Mouse (Mus musculus) right cerebral cortex, postnatal 14 days (tissue): ENCODE results near the gene 9630041A04Rik.
A peak's percentile ranks its signal among the peaks of the same experiment; 100 is the strongest.

Source experiments
- DNase-seq: peaks from one replicate; pipeline ENCODE4 v3.0.0; 2022

Gene 9630041A04Rik

GRCm38 (mm10) chr9:101861596-101862471, at the start of gene 9630041A04Rik:
9630041A04Rik (plus strand) TSS chr9:101861841.
- DNase-seq, result no peak

- DNase-seq, result no peak
Measured at GRCm38 (mm10) chr9:101823896-101824295, 37.7 kb upstream of the 9630041A04Rik start.

GRCm38 (mm10) chr9:101825626-101826025, 36.0 kb upstream of the 9630041A04Rik start:
- DNase-seq, result no peak

- no peak for DNase-seq
Measured at GRCm38 (mm10) chr9:101833619-101834018, 28.0 kb upstream of the 9630041A04Rik start.

- no peak for DNase-seq
Measured at GRCm38 (mm10) chr9:101841101-101841500, 20.5 kb upstream of the 9630041A04Rik start.

- no peak for DNase-seq
Measured at GRCm38 (mm10) chr9:101843893-101844292, 17.7 kb upstream of the 9630041A04Rik start.

- DNase-seq, result no peak
Measured at GRCm38 (mm10) chr9:101845691-101846090, 15.9 kb upstream of the 9630041A04Rik start.

- DNase-seq, result peak; percentile 25
Measured at GRCm38 (mm10) chr9:101862481-101863065, 932 bp downstream of the 9630041A04Rik start.

GRCm38 (mm10) chr9:101863130-101863529, 1.5 kb downstream of the 9630041A04Rik start:
- DNase-seq, result no peak

GRCm38 (mm10) chr9:101868593-101868992, 7.0 kb downstream of the 9630041A04Rik start:
- peak; percentile 55 for DNase-seq

GRCm38 (mm10) chr9:101870034-101870433, 8.4 kb downstream of the 9630041A04Rik start:
- no peak for DNase-seq

- DNase-seq, result no peak
Measured at GRCm38 (mm10) chr9:101875306-101875705, 13.7 kb downstream of the 9630041A04Rik start.

GRCm38 (mm10) chr9:101877109-101877987, 15.7 kb downstream of the 9630041A04Rik start:
- DNase-seq, result no peak

- DNase-seq, result no peak
Measured at GRCm38 (mm10) chr9:101883295-101883694, 21.7 kb downstream of the 9630041A04Rik start.

- no peak for DNase-seq
Measured at GRCm38 (mm10) chr9:101897851-101898250, 36.2 kb downstream of the 9630041A04Rik start.

- no peak for DNase-seq
Measured at GRCm38 (mm10) chr9:101903406-101903805, 41.8 kb downstream of the 9630041A04Rik start.

- DNase-seq, result no peak
Measured at GRCm38 (mm10) chr9:101907747-101908255, 46.2 kb downstream of the 9630041A04Rik start.

GRCm38 (mm10) chr9:101908849-101909248, 47.2 kb downstream of the 9630041A04Rik start:
- no peak for DNase-seq

GRCm38 (mm10) chr9:101909491-101909890, 47.9 kb downstream of the 9630041A04Rik start:
- no peak for DNase-seq

GRCm38 (mm10) chr9:101911176-101911866, 49.7 kb downstream of the 9630041A04Rik start:
- peak; percentile 32 for DNase-seq

GRCm38 (mm10) chr9:101915082-101915481, 53.4 kb downstream of the 9630041A04Rik start:
- DNase-seq, result no peak

GRCm38 (mm10) chr9:101918771-101919170, 57.1 kb downstream of the 9630041A04Rik start:
- DNase-seq, result no peak
